Mouse (Mus musculus) Patski (cell line): ENCODE measurements around the gene Cd79b. TPM values are rescaled to one million over a fixed set of nuclear protein-coding genes. Genes with fewer than 3 reads are reported as not detected.

Experiments used
- ATAC-seq: fragments of 100-300 bp; one replicate; pipeline ENCODE4 v1.8.0; 2021
- CTCF ChIA-PET: fragments of 350-600 bp; sonication (Branson Sonifier 250); formaldehyde crosslinking; loops from one replicate; lab custom pipeline; 2022; ENCODE audit warnings: inconsistent platforms; lab: Charles Lee
- POLR2A ChIA-PET: fragments of 350-600 bp; sonication (Branson Sonifier 250); formaldehyde crosslinking; loops from one replicate; lab custom pipeline; 2022; ENCODE audit warnings: antibody characterized with exemption, inconsistent platforms; lab: Charles Lee
- DNase-seq: peaks from one replicate; pipeline ENCODE4 v3.0.0-alpha.2; 2011; ENCODE audit warnings: low read depth, low spot score
- H3K27me3 ChIP-seq: fragments of 371-371 bp; one replicate; pipeline ENCODE4 v1.5.1; 2021
- CTCF ChIP-seq: fragments of 100-300 bp; IDR thresholded peaks from one replicate; pipeline ENCODE4 v1.5.1; 2021
- in situ Hi-C: fragments of 300-500 bp; cut with MboI; formaldehyde crosslinking; loops from 3 replicates; pipeline ENCODE4 v1.11.1; 2018; ENCODE audit warnings: low pct_unique_long_range_greater_than_20kb, mixed read lengths
- polyA plus RNA-seq: library from polyadenylated mRNA; unstranded; gene quantifications from one replicate; pipeline ENCODE4 v1.2.3, GENCODE M21; 2021

Gene Cd79b
- polyA plus RNA-seq, 1 experiment from 2014 or later = 0.06 TPM

- no peak for ATAC-seq
- ChIA-PET POLR2A (no interaction called here), CTCF (interaction anchor here (1.1 to 1.3 kb wide), 2 partner anchors 11 to 16 kb away, joined by 3 read pairs; no protein-coding TSS in a partner anchor)
- no peak for DNase-seq
- H3K27me3 ChIP-seq = no peaks in the 10 kb centered on the region
- in situ Hi-C loops = no loop called here
- no peak for TF ChIP-seq CTCF
These were observed 4.1 kb upstream of the Cd79b start for GRCm38 (mm10) chr11:106318406-106319366.

GRCm38 (mm10) chr11:106317801-106318200 lies 3.2 kb upstream of the Cd79b start:
- no peak for TF ChIP-seq CTCF
- DNase-seq (no peak), ATAC-seq (no peak)
- in situ Hi-C loops = no loop called here
- no peaks in the 10 kb centered on the region for H3K27me3 ChIP-seq
- POLR2A ChIA-PET = no interaction called here
- CTCF ChIA-PET = interaction anchor here (1.1 kb wide), 1 partner anchor 12 kb away, joined by 3 read pairs; no protein-coding TSS in a partner anchor

- H3K27me3 ChIP-seq = no peaks in the 10 kb centered on the region
- no peak for TF ChIP-seq CTCF
- ChIA-PET POLR2A (interaction anchor here (0.7 kb wide), 1 partner anchor 365 kb away, joined by 4 read pairs; no protein-coding TSS in a partner anchor), CTCF (interaction anchor here (1.5 kb wide), 1 partner anchor 13 kb away, joined by 5 read pairs; no protein-coding TSS in a partner anchor)
- in situ Hi-C loops = no loop called here
- ATAC-seq = no peak
- no peak for DNase-seq
These were observed 1.9 kb upstream of the Cd79b start for GRCm38 (mm10) chr11:106316416-106316815.

DNA sequence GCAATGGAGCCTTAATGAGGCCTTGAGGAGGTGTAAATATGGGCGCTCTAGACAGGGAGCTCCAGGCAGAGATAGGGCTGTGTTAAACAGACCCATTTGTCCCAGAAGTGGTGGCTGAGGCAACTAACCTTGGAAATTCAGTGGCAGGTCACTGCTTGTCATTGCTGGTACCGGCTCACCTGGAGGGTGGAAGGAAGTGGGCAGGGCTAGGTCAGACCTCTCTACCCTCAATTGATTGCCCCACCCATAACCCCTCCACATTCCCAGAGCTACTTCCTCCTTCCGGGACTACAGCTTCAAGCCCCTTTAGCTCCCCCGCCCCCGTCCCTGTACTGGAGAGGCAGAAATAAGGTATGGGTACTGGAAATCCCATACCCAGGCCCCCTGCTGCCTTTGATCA lies 1.0 kb downstream of the Cd79b start:
- no peak for ATAC-seq
- DNase-seq = no peak
- POLR2A ChIA-PET = no interaction called here
- CTCF ChIA-PET = interaction anchor here (0.9 to 1.9 kb wide), 4 partner anchors 11 to 53 kb away, joined by 3 to 7 read pairs (median 4); no protein-coding TSS in a partner anchor
- H3K27me3 ChIP-seq = no peaks in the 10 kb centered on the region
- no peak for TF ChIP-seq CTCF
- in situ Hi-C loops = no loop called here

DNA sequence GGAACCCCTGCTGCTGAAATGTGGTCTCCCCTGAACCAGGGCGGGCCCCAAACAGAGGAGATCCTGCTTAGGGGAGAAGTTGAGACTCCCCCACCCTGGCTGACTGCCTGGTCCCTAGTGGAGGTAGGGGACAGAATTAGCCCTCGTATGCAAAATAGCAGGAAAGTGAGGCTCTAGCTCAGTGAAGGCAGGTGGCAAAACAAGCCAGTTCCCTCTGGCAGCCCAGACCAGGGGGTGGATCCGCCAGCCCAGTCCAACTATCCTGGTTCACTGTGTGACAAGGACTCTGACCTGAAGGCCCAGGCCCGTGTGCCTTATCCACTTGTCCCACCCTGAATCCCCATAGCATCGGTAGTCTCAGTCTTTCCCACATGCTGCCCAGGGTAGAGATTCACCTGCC lies 4.4 kb downstream of the Cd79b start:
- CTCF ChIA-PET = no interaction called here
- ATAC-seq (no peak), DNase-seq (no peak)
- in situ Hi-C loops = no loop called here
- no peaks in the 10 kb centered on the region for H3K27me3 ChIP-seq
- POLR2A ChIA-PET = no interaction called here
- no peak for TF ChIP-seq CTCF

DNA sequence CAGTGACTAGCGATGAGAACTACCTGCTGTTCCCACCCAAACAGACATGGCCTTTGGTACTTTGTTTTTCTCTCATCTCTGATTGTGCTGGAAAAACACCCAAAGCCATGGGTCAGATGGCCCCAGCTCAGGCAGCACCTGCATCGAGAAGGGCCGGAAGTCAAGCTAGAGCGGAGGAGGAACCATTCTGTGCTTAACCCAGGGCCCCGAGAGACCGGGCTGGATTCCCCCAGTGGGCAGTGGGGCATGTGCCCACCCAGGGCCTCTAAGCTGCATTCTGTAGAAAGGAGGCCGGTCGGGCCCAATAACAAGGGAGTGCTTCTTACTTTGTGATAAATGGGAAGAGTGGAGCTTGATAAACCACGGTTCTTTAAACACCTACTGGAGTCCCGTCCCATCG lies 6.4 kb downstream of the Cd79b start:
- ChIA-PET POLR2A (interaction anchor here (0.6 kb wide), 1 partner anchor 80 kb away, joined by 4 read pairs; no protein-coding TSS in a partner anchor), CTCF (interaction anchor here (1.4 kb wide), 1 partner anchor 17 kb away, joined by 4 read pairs; no protein-coding TSS in a partner anchor)
- TF ChIP-seq CTCF = no peak
- H3K27me3 ChIP-seq = no peaks in the 10 kb centered on the region
- in situ Hi-C loops = no loop called here
- no peak for ATAC-seq
- no peak for DNase-seq

GRCm38 (mm10) chr11:106307432-106307831 lies 7.1 kb downstream of the Cd79b start:
- in situ Hi-C loops = no loop called here
- no peak for TF ChIP-seq CTCF
- no peaks in the 10 kb centered on the region for H3K27me3 ChIP-seq
- DNase-seq (no peak), ATAC-seq (no peak)
- POLR2A ChIA-PET = no interaction called here
- CTCF ChIA-PET = interaction anchor here (1.0 to 1.4 kb wide), 2 partner anchors 18 to 184 kb away, joined by 3 to 4 read pairs; no protein-coding TSS in a partner anchor

GRCm38 (mm10) chr11:106306758-106307157 lies 7.8 kb downstream of the Cd79b start:
- ChIA-PET POLR2A (no interaction called here), CTCF (interaction anchor here (1.0 to 1.4 kb wide), 2 partner anchors 18 to 185 kb away, joined by 3 to 4 read pairs; no protein-coding TSS in a partner anchor)
- no peak for TF ChIP-seq CTCF
- DNase-seq (no peak), ATAC-seq (no peak)
- no peaks in the 10 kb centered on the region for H3K27me3 ChIP-seq
- in situ Hi-C loops = no loop called here

- ChIA-PET POLR2A (no interaction called here), CTCF (no interaction called here)
- in situ Hi-C loops = no loop called here
- ATAC-seq (no peak), DNase-seq (no peak)
- no peak for TF ChIP-seq CTCF
- H3K27me3 ChIP-seq = peaks cover 6% of the 10 kb centered on the region
These were observed 8.5 kb downstream of the Cd79b start for GRCm38 (mm10) chr11:106306065-106306385.

DNA sequence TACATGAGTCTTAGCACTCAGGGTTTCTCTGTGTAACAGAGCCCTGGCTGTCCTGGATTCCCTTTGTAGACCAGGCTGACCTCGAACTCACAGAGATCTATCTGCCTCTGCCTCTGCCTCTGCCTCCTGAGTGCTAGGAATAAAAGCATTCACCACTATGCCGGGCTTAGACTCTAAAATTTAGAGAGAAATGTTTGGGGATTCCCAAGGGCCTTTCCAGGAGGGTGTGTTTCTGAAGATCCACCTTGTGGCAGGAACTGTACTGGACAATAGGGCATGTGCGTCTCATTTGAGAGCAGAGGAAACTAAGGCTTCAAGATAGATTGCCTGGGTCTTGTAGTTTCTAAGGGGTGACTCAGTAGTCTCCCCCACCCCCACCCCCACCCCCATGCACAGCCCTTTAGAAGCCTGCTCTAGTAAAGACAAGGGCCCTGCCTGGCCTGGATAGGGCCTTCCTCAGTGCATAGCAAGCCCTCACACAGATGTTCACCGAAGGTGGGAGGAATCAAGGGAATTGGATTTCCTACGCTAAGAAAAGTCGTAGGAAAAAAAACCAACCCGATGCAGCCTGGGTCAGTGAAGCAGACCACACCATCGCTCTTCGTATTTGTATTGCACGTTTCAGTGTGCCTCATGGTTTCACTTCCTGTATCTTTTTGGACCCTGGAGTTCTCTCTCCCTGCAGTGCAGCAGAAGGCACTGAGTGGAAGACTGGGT lies 9.1 kb downstream of the Cd79b start:
- ChIA-PET CTCF (interaction anchor here (1.5 kb wide), 1 partner anchor 59 kb away, joined by 5 read pairs; the partner anchor contains the start of gene Prr29), POLR2A (no interaction called here)
- in situ Hi-C loops = no loop called here
- H3K27me3 ChIP-seq = peaks cover 11% of the 10 kb centered on the region
- DNase-seq = no peak
- TF ChIP-seq CTCF = no peak
- no peak for ATAC-seq
